Mouse (Mus musculus) layer of hippocampus, adult 2 months (tissue): ENCODE measurements around the gene Teddm1b. TPM values are rescaled to one million over a fixed set of nuclear protein-coding genes. Genes with fewer than 3 reads are reported as not detected.
"Not testable (repeated sequence)": the region's sequence is repeated elsewhere in the genome, so short reads cannot be mapped to it uniquely, and the experiment has no call there.

Source experiments
- DNase-seq, 2 experiments: peaks; one replicate each; pipeline ENCODE4 v3.0.0; 2022; ENCODE audit warnings: low spot score in 2 of 2
- H3K27ac ChIP-seq: fragments of 200-600 bp; 2 replicates; pipeline ENCODE4 v1.8.1; 2022
- H3K4me3 ChIP-seq: fragments of 200-600 bp; 2 replicates; pipeline ENCODE4 v1.8.1; 2022; ENCODE audit warnings: mild to moderate bottlenecking
- CTCF ChIP-seq: fragments of 200-600 bp; conservative IDR thresholded peaks from 2 replicates; pipeline ENCODE4 v1.8.1; 2022; ENCODE audit warnings: antibody characterized with exemption, mild to moderate bottlenecking, moderate library complexity
- long read RNA-seq, 2 experiments: library from polyadenylated mRNA; stranded (forward); transcript quantifications; one replicate each; pipeline ENCODE4 v2.0.0; 2021; ENCODE audit warnings: borderline mapping rate in 2 of 2
- total RNA-seq, 2 experiments: library from RNA; stranded (reverse); gene quantifications; 2 replicates each; pipeline ENCODE4 v1.2.3; 2021

The Teddm1b gene
- total RNA-seq: not detected
- long read RNA-seq, experiment 1: 0 reads
- long read RNA-seq, experiment 2: 0 reads

- TF ChIP-seq CTCF: no peak
- no peak for DNase-seq
- no peak within 1 kb of the TSS for H3K4me3 ChIP-seq
- H3K27ac ChIP-seq: no peak within 1 kb of the TSS
Measured at GRCm38 (mm10) chr1:153874045-153874444, at the start of gene Teddm1b. Gene Teddm1b, plus strand, starts transcription at chr1:153874345.

- TF ChIP-seq CTCF: no peak
- DNase-seq: no peak
- H3K4me3 ChIP-seq: no peak overlapping the region
- no peak overlapping the region for H3K27ac ChIP-seq
Measured at GRCm38 (mm10) chr1:153830746-153831145, 43.4 kb upstream of the Teddm1b start.

GRCm38 (mm10) chr1:153836036-153836435 lies 38.1 kb upstream of the Teddm1b start:
- H3K4me3 ChIP-seq: no peak overlapping the region
- no peak overlapping the region for H3K27ac ChIP-seq
- DNase-seq: no peak
- no peak for TF ChIP-seq CTCF

- H3K4me3 ChIP-seq: no peak overlapping the region
- no peak for TF ChIP-seq CTCF
- no peak for DNase-seq
- H3K27ac ChIP-seq: no peak overlapping the region
Measured at GRCm38 (mm10) chr1:153842121-153842740, 31.9 kb upstream of the Teddm1b start.

GRCm38 (mm10) chr1:153844042-153844441 lies 30.1 kb upstream of the Teddm1b start, which contains the start of gene Rgsl1:
Gene Rgsl1, minus strand, starts transcription at chr1:153844142.
- Histone ChIP-seq H3K4me3 (no peak within 1 kb of the TSS), H3K27ac (no peak within 1 kb of the TSS)
- no peak for TF ChIP-seq CTCF
- no peak for DNase-seq

DNA sequence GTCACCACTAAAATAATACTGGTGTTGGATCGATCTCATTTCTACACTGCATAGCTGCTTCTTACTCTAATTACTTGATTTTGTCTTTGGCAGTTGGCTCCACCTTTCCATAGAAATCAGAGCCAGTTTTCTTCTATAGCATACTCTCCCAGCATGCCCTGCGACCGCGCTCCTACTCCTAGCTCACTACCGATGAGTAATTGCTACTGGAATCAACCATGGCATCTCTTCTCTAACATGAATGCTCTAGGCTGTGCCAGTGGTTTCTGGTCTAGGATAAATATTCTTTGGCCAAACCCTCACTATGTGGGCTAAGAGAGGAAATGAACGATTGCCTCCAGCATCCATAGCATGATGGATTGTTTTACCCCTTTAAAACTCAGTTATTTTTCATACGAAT lies 27.7 kb upstream of the Teddm1b start:
- Histone ChIP-seq H3K27ac (no peak overlapping the region), H3K4me3 (no peak overlapping the region)
- DNase-seq: no peak
- no peak for TF ChIP-seq CTCF

DNA sequence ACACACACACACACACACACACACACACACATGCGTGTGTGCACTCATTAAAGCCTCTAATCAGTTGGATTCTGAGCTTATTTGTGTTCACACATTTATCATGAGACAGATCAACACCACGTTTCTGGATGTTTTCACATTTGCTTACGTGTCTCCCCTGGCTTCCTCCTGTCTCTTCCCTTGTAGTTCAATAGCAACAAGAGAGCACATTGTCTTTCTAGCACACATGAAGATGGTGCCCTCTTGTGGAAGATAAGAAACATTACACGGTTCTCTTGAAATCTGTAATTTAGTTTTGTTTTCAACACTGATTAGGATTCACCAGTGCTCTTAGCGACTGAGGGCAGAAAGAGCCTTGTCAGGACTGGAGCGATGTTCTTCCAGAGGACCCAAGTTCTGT lies 27.3 kb upstream of the Teddm1b start:
- peak; percentile 86 for TF ChIP-seq CTCF
- DNase-seq: peak in 1 of 2 experiments; percentile 19
- Histone ChIP-seq H3K27ac (no peak overlapping the region), H3K4me3 (no peak overlapping the region)

- H3K4me3 ChIP-seq, DNase-seq, H3K27ac ChIP-seq: not testable (repeated sequence)
Measured at GRCm38 (mm10) chr1:153852696-153853095, 21.4 kb upstream of the Teddm1b start.

DNA sequence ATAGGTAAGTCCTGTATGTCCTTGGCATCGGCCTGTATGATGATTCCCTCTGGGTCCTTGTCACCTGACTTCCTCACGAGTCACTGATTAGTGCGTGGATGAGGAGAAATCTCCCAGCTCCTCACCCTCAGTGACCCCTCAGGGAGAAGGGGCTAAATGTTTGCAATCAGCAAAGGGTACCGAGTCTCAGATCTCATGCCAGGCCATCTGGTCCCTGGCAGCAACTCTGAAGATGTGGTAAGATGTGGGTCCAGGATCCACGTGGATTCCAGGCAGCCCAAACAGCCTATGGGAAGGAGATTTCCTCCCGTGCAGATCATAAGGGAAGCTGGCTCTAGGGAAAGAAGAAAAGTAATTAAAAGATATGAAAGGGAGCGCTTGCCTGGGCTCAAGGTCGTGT lies 18.2 kb upstream of the Teddm1b start:
- no peak overlapping the region for H3K4me3 ChIP-seq
- no peak for DNase-seq
- no peak for TF ChIP-seq CTCF
- no peak overlapping the region for H3K27ac ChIP-seq

DNA sequence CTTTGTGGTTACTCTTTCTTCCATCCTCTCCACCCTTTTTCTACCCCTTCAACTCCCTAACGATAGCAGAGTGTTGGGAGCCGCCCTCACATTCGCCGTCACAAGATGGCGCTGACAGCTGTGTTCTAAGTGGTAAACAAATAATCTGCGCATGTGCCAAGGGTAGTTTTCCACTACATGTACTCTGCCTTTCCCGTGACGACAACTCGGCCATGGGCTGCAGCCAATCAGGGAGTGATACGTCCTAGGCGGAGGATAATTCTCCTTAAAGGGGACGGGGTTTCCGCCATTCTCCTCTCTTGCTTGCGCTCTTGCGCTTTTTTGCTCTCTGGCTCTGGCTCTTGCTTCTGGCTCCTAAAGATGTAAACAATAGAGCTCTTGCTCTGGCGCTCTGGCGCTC lies 6.2 kb downstream of the Teddm1b start:
- DNase-seq, H3K4me3 ChIP-seq, H3K27ac ChIP-seq: not testable (repeated sequence)

DNA sequence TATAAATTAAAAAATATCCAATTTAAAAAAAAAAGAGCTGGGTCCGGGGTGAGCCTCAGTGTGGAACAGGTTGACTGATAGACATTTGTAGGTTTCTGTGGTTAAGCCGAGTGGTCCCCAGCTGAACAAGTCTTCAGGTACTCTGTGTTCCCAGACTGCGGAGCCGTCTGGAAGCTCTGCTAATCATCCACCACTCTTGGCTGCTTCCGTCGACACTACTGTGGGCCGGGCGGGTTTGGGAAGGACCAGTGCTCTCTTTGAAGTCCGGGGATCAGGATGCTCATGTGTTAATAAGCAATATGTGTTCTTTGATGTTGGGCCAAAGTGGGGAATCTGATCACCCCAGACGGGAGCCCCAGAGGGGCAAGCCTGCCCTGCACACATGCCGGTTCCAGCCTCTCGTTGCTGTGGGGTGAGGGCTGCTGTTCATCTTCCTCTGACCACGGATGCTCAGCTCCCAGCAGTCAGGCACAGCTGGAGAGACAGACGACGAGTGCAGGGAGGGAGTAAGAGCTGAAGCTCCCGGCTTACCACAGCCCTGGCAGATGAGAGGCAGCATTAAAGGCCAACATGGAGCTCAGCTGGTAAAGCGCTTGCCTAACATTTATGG lies 12.0 kb downstream of the Teddm1b start:
- DNase-seq: no peak
- TF ChIP-seq CTCF: no peak
- H3K27ac ChIP-seq: no peak overlapping the region
- H3K4me3 ChIP-seq: no peak overlapping the region

DNA sequence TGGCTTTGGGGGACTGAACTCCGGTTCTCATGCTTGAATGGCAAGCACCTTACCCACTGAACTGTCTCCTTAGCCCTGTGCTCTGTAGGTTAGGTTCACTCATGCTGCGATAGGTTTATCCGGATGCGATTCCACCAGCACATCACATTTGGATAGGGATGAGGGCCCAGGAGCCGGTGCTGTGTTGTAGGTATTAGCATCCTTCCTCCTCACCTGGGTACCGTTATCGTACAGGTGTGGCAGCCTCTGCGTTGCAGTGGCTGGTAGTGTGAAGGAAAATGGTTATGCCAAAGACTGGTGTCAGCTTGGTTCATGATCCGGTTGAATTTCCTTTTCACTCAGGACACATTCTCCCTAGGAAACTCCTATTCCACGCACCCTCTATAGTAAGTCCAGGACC lies 16.0 kb downstream of the Teddm1b start:
- DNase-seq: no peak
- no peak for TF ChIP-seq CTCF
- Histone ChIP-seq H3K4me3 (no peak overlapping the region), H3K27ac (no peak overlapping the region)

DNA sequence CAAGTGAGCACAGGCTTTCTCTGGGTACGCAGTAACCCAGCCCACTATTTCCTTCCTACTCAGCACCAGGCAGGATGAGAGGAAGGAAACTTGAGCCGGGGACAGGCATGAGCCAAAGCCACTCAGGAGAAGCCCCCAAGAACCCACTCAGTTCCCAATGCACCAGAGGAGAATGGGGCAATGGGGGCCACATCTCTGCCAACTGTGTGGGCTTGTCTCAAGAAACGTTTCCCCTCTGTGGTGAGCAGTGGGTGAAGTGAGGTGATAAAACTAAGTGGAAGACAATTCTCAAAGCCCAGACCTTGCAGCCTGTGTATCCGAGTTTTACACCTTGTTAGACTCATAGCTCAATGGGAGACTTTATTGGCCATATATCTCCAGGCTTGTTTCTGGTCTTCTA lies 17.3 kb downstream of the Teddm1b start, which contains the start of gene Teddm1a:
TSS of gene Teddm1a (plus strand) at position 301 of the 400 bp plus-strand sequence.
- no peak for TF ChIP-seq CTCF
- Histone ChIP-seq H3K4me3 (no peak within 1 kb of the TSS), H3K27ac (no peak within 1 kb of the TSS)
- DNase-seq: no peak

- Histone ChIP-seq H3K27ac (no peak overlapping the region), H3K4me3 (no peak overlapping the region)
- no peak for TF ChIP-seq CTCF
- no peak for DNase-seq
Measured at GRCm38 (mm10) chr1:153893746-153894145, 19.6 kb downstream of the Teddm1b start.
